Mouse (Mus musculus) liver, postnatal 0 days (tissue): ENCODE results near the gene Paqr5. TPM values are rescaled to one million over a fixed set of nuclear protein-coding genes. Genes with fewer than 3 reads are reported as not detected.

Source experiments
- ATAC-seq: fragments of 200-750 bp; cut with Nextera tagmentation; 2 replicates; pipeline ENCODE4 v1.8.0; 2017; ENCODE audit warnings: mild to moderate bottlenecking, moderate library complexity
- DNase-seq: peaks from one replicate; pipeline ENCODE4 v3.0.0-alpha.2; 2016
- H3K27ac ChIP-seq: fragments of 300-500 bp; sonication (generic); 2 replicates; pipeline ENCODE4 v1.5.1; 2014; ENCODE audit warnings: antibody characterized with exemption, moderate library complexity, mild to moderate bottlenecking, low read depth
- H3K27me3 ChIP-seq: fragments of 300-500 bp; sonication (generic); 2 replicates; pipeline ENCODE4 v1.6.1; 2014; ENCODE audit warnings: low read length, control low read depth, mixed read lengths; ENCODE audit not compliant: insufficient read depth
- H3K36me3 ChIP-seq: fragments of 300-500 bp; sonication (generic); replicated peaks from 2 replicates; pipeline ENCODE4 v1.6.1; 2014; ENCODE audit warnings: mild to moderate bottlenecking, control low read depth, low read length, moderate library complexity, mixed read lengths; ENCODE audit not compliant: insufficient read depth
- H3K4me1 ChIP-seq: fragments of 300-500 bp; sonication (generic); 2 replicates; pipeline ENCODE4 v1.6.1; 2014; ENCODE audit warnings: antibody characterized with exemption, mild to moderate bottlenecking, control low read depth; ENCODE audit not compliant: insufficient read depth
- H3K4me2 ChIP-seq: fragments of 300-500 bp; sonication (generic); 2 replicates; pipeline ENCODE4 v1.6.1; 2014; ENCODE audit warnings: low read depth, mild to moderate bottlenecking, low read length, moderate library complexity, mixed read lengths
- H3K4me3 ChIP-seq: fragments of 300-500 bp; sonication (generic); 2 replicates; pipeline ENCODE4 v1.5.1; 2014; ENCODE audit warnings: low read depth, low read length
- H3K9ac ChIP-seq: fragments of 300-500 bp; sonication (generic); replicated peaks from 2 replicates; pipeline ENCODE4 v1.6.1; 2014; ENCODE audit warnings: mild to moderate bottlenecking, moderate library complexity
- H3K9me3 ChIP-seq: fragments of 300-500 bp; sonication (generic); 2 replicates; pipeline ENCODE4 v1.6.1; 2016; ENCODE audit warnings: mild to moderate bottlenecking, control low read depth, low read length, mixed read lengths
- CTCF ChIP-seq: sonication (generic); IDR thresholded peaks from 2 replicates; pipeline ENCODE4 v1.5.1; 2016; ENCODE audit warnings: antibody characterized with exemption, low read depth
- EP300 ChIP-seq: IDR thresholded peaks from 2 replicates; pipeline ENCODE4 v1.6.1; 2016; ENCODE audit warnings: antibody characterized with exemption, low read depth, mild to moderate bottlenecking
- WGBS: fragments of 180-500 bp; shearing (Covaris S2); extraction: QIAGEN DNeasy Blood & Tissue Kit; methylation state at CpG from one replicate; pipeline ENCODE4 v1.1.7; 2014; ENCODE audit not compliant: insufficient replicate concordance; 5-methylcytosine and 5-hydroxymethylcytosine counted together
- polyA plus RNA-seq: library from polyadenylated mRNA; unstranded; fragments of >200 nt; fragmentation: Nextera tagmentation; extraction: Ambion mirVana; gene quantifications from 2 replicates; pipeline ENCODE4 v1.2.1, GENCODE M21; 2015

Paqr5 gene
- polyA plus RNA-seq, 1 experiment from 2014 or later = 0.16 TPM

DNA sequence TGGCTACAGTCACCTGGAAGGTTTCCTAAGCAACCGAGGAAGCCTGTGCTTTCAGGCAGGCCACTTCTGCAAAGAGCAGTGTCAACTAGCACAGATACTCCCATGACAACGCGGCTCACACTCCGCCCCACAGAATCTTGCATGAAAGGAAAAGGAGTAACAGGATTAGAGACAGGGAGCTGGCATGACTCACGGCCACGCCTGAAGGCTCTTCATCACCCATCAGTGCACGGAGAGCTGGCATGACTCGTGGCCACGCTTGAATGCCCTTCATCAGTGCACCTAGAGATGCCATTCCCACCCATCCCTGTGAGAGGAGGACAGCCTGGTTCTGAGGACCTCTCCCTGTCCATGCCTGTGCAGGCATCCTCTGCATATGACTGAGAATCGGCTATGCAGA lies 59.3 kb downstream of the Paqr5 start:
- Histone ChIP-seq H3K36me3 (no peaks in the 10 kb centered on the region), H3K27me3 (no peaks in the 10 kb centered on the region), H3K4me3 (no peak overlapping the region), H3K4me2 (no peak overlapping the region), H3K4me1 (peaks cover 11% of the 10 kb centered on the region), H3K9me3 (no peaks in the 10 kb centered on the region), H3K27ac (no peak overlapping the region), H3K9ac (no peak overlapping the region)
- DNase-seq (no peak), ATAC-seq (no peak)
- TF ChIP-seq CTCF (no peak), EP300 (no peak)
- 71% methylated on average over 10 of the region's 10 CpGs for WGBS

DNA sequence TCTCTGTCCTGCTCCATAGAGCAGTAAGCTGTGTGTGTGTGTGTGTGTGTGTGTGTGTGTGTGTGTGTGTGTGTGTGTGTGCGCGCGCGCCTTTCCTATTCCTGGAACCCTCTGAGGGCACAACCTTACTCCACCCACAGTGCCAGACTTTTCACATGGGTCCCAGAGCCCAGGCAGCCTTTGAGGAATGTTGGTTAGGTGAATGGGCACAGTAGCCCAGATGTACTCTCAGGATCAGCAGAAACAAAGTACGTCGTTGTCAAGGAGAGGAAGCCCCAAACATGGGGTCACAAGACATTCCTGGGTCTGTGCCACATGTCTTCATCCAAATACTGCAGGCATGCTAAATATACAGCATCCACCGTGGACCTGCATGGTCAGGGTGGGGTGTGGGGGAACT lies 60.7 kb downstream of the Paqr5 start:
- H3K27me3 ChIP-seq = no peaks in the 10 kb centered on the region
- no peak overlapping the region for H3K27ac ChIP-seq
- ATAC-seq = no peak
- peaks cover 14% of the 10 kb centered on the region for H3K4me1 ChIP-seq
- no peak for TF ChIP-seq CTCF
- TF ChIP-seq EP300 = no peak
- no peaks in the 10 kb centered on the region for H3K9me3 ChIP-seq
- H3K4me3 ChIP-seq = no peak overlapping the region
- H3K4me2 ChIP-seq = no peak overlapping the region
- DNase-seq = no peak
- H3K36me3 ChIP-seq = no peaks in the 10 kb centered on the region
- H3K9ac ChIP-seq = no peak overlapping the region
- 67% methylated on average over 6 of the region's 7 CpGs for WGBS

DNA sequence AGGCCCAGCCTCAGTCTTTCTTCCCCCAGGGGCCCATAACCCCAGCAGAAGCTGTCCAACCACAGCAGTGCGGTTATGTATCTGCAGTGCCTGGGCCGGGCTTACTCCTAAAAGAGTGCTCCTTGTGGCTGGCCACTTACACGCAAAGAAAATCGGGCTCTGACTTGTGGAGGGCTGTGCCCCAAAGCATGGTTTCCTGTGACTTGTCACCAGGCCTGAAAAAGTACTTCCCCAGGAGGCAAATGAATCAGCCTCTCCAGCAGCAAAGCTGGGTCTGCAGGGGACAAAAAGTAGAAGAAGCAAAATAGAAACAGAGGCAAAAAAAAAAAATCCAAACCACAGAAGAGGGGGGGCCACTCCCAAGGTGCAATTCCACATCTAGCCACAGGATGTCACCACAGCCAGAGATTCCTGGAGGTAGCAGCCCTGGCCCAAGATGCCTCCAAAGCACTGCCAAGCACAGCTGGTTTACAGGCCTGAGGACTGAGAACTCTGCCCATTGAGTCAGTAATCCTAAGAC lies 61.2 kb downstream of the Paqr5 start:
- no peak overlapping the region for H3K9ac ChIP-seq
- H3K36me3 ChIP-seq = no peaks in the 10 kb centered on the region
- no peaks in the 10 kb centered on the region for H3K27me3 ChIP-seq
- peaks cover 19% of the 10 kb centered on the region for H3K4me1 ChIP-seq
- no peaks in the 10 kb centered on the region for H3K9me3 ChIP-seq
- peak; percentile 69; the same call in 1 of the 2 replicates for ATAC-seq
- H3K4me3 ChIP-seq = no peak overlapping the region
- peak overlapping the region; percentile 57; the same call in 1 of the 2 replicates for H3K27ac ChIP-seq
- TF ChIP-seq CTCF (peak; percentile 87), EP300 (no peak)
- WGBS = 19% methylated on average over 4 of the region's 4 CpGs
- peak; percentile 78 for DNase-seq
- peak overlapping the region; percentile 29; the same call in 1 of the 2 replicates for H3K4me2 ChIP-seq

DNA sequence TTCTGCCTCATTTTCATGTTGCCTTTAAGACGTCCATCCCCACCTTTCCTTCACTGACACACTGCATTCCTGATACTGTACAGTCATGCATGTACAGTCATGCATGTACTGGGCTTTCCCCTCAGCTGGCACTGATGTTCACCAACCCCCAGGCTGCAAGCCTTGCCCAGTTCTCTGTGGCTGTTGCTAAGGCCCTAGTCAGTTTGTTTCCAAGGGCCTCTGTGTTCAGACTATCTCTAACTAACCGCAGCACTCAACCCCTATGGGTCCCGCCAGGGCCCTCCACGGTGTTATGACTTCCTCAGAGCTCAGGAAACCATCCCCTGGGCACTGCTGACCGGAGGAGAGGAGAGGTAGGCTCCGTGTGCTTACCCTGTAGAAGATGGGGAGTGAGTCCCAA lies 63.3 kb downstream of the Paqr5 start:
- Histone ChIP-seq H3K27ac (no peak overlapping the region), H3K9ac (no peak overlapping the region), H3K4me2 (no peak overlapping the region), H3K4me3 (no peak overlapping the region), H3K27me3 (no peaks in the 10 kb centered on the region), H3K36me3 (no peaks in the 10 kb centered on the region), H3K4me1 (peaks cover 27% of the 10 kb centered on the region), H3K9me3 (no peaks in the 10 kb centered on the region)
- 42% methylated on average over 6 of the region's 6 CpGs for WGBS
- TF ChIP-seq CTCF (no peak), EP300 (no peak)
- DNase-seq (no peak), ATAC-seq (peak; percentile 26; the same call in 1 of the 2 replicates)

- Histone ChIP-seq H3K4me1 (peaks cover 27% of the 10 kb centered on the region), H3K27me3 (no peaks in the 10 kb centered on the region), H3K9me3 (no peaks in the 10 kb centered on the region), H3K27ac (peak overlapping the region; percentile 31; the same call in 1 of the 2 replicates), H3K9ac (no peak overlapping the region), H3K4me3 (no peak overlapping the region), H3K4me2 (no peak overlapping the region), H3K36me3 (no peaks in the 10 kb centered on the region)
- 71% methylated on average over 4 of the region's 4 CpGs for WGBS
- ATAC-seq (no peak), DNase-seq (no peak)
- TF ChIP-seq CTCF (no peak), EP300 (no peak)
Measured at GRCm38 (mm10) chr9:61961181-61961580, 65.5 kb downstream of the Paqr5 start.

GRCm38 (mm10) chr9:61960753-61961152 lies 65.9 kb downstream of the Paqr5 start:
- peak overlapping the region; percentile 31; the same call in 1 of the 2 replicates for H3K27ac ChIP-seq
- TF ChIP-seq CTCF = no peak
- no peak for TF ChIP-seq EP300
- no peaks in the 10 kb centered on the region for H3K27me3 ChIP-seq
- no peaks in the 10 kb centered on the region for H3K9me3 ChIP-seq
- WGBS = 17% methylated on average over 5 of the region's 5 CpGs
- DNase-seq (peak; percentile 67), ATAC-seq (peak; percentile 69)
- no peak overlapping the region for H3K4me3 ChIP-seq
- no peak overlapping the region for H3K9ac ChIP-seq
- H3K4me2 ChIP-seq = no peak overlapping the region
- peaks cover 27% of the 10 kb centered on the region for H3K4me1 ChIP-seq
- no peaks in the 10 kb centered on the region for H3K36me3 ChIP-seq
